Mouse (Mus musculus) ES-CJ7 (cell line): Measurements from ENCODE around the gene Zmynd8.

Experiments used
- DNase-seq: peaks from one replicate; pipeline ENCODE4 v3.0.0; 2011; ENCODE audit warnings: low read depth, low spot score

Gene Zmynd8

DNA sequence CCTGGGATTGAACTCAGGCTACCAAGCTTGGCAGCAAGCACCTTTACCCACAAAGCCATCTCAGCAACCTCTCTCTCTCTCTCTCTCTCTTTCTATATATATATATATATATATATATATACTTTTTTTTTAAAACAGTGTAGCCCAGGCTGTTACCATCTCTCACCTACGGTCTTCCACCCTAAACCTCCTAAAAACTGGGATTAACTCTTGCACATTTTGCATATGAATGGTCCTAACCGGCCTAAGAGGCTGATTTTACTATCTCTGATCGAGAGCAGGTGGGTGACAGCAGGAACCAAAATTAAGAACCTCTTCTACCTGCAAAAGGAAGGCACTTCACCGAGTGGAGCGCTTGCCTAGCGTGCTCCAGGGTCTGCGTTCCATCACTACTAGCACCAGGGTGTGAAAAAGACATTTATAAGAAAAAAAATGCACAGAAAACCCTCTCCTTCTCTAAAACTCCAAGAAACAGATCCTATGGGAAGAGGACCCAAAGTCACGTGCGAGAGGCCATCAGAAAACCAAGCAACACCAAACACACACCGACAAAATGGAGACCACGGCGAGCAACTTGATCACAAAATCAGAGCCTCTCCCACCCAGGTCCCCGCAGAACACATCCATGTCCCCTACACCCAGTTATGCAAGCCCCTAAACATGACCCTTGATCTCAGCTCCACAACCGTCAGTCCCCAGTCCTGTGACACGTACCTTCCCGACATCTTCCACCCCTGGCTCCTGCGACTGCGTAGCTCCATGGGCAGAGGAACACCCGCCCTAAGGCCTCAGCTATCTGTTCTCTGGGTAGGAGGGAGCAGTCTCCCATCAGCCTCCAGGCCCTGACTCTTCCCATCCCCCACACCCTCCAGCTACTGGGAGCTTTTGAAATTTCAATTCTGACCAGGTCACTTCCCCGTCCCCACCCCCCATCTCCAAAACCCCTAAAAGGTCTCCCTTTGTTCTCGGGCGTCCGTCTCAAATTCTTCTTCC is at the start of gene Zmynd8:
Gene Zmynd8 (minus strand): TSS at position 815 of the 993 bp plus-strand sequence.
- peak; percentile 94 for DNase-seq

DNA sequence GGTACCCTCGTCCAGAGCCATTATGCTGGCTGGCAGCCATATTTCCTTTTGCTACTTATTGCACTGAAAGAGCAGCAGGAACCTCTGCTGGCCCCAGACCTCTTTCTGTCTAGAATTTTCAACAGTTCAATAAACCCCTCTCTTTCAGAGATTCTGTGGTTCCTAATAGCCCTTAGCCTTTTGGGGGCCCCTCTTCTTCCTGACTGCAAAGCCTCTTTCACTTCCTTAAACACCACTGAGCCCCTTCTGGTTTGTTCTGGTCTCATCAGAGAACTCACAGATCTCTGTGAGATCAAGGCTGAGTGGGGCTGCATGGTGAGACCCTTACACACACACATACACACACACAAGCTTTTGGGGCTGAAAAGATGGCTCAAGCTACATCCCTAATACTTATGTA is 49.2 kb upstream of the Zmynd8 start:
- no peak for DNase-seq

DNA sequence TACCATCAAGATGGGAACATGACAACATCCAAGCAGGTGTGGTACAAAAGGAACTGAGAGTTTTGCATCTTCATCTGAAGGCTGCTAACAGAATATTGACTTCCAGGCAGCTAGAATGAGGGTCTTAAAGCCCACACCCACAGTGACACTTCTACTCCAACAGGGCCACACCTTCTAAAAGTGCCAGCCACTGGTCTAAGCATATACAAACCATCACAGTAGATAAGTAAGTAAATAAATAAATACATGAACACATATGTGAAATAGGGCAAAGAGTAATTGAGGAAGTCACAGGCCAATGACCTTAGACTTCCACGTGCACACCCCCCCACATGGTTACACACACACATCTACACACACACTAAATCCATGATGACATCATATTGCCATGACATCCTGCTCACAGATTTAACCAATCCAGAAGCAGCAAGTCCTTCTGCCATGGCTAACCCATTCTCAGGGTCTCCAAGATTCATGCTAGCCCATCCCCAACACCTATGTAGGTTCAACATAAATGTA is 47.3 kb upstream of the Zmynd8 start:
- DNase-seq, result no peak

DNA sequence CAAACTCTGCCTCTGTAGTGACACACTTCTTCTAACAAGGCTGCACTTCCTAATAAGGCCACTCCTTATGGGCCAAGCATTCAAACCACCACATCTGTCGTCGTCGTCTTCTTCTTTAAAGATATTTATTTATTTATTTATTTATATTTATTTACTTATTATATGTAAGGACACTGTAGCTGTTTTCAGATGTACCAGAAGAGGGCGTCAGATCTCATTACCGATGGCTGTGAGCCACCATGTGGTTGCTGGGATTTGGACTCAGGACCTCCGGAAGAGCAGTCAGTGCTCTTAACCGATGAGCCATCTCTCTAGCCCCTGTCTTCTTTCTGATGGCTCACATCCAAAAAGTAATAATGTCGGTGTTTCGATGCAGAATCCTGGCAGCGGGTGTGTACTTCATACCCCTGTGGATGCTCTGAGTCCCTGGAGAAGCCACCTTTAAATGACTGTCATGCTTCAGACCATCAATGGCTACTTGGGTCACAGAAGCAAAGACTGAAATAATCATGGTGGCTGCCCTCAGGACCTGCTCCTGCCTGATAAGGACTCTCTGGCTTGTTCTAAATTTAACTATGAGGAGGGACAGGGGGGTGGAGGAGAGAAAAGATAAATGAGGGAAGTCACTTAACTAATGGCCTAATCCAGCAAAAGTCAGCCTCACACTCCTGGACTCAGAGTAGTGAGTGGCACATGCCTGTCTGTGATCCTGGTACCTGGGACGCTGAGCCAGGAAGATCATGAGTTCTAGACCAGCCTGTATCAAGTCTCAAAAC is 45.9 kb upstream of the Zmynd8 start:
- DNase-seq, result peak; percentile 48

DNA sequence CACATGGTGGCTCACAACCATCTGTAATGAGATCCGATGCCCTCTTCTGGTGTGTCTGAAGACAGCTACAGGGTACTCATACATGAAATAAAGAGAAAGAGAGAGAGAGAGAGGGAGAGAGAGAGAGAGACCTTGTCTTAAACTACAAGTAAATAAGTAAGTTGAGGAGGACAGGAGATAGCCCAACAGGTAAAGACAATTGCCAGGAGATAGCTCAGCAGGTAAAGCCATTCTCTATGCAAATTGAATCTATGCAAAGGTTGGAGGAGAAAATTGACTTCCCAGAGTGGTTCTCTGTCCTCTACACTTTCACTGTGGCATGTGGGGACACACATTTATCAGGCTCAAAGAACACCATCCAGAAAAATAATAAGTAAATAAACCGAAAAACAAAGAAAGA is 44.3 kb upstream of the Zmynd8 start:
- DNase-seq, result peak; percentile 74

DNA sequence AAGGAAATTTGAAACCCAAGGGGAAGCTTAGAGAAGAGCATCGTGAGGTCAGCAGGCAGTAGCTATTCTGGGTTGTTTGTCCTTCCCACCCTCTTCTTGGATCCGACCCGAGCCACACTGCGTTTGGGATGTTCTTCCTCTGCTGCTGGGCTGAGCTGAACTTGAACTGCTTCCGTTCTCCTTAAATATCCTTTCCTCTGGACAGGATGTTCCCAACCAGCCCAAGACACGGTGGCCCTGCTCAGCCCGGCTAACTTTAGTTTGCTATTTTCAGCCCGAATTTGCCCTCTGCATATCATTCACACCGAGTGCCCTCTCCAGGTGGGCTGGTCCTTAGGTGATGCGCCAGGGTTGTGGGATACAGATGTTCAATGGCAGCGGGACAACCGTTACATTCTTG is 37.3 kb upstream of the Zmynd8 start:
- no peak for DNase-seq

DNA sequence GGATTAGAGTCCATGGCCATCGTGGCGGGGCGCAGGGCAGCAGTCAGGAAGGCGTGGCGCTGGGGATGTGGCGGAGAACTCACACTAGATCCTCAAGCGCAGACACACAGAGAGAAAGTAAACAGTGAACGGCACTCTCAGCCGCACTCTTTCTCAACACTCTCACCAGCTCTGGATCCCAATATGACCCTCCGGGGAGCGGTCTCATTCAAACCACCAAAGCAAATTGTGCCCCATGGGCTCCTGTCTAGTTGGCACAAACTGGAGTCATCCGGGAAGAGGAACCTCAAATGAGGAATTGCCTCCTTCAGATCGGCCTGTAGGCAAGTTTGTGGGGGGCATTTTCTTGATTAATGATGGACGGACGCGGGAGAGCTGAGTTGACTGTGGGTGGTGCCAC is 28.9 kb upstream of the Zmynd8 start:
- DNase-seq, result no peak

DNA sequence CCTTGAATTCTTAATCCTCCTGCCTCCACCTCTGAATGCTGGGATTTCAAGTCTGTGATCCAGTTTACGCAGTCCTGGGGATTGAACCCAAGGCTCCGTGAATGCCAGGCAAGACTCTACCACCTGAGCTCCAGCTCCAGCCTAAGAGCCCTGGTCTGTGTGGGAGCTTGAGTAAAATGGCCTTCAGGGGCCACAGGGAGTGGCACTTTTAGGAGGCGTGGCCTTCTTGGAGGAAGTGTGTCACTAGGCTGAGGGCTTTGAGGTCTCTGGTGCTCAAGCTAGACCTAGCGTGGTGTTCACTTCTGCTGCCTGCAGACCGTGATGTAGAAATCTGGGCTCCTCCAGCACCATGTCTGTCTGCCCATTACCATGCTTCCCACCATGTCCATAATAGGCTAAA is 27.4 kb upstream of the Zmynd8 start:
- DNase-seq, result peak; percentile 39

DNA sequence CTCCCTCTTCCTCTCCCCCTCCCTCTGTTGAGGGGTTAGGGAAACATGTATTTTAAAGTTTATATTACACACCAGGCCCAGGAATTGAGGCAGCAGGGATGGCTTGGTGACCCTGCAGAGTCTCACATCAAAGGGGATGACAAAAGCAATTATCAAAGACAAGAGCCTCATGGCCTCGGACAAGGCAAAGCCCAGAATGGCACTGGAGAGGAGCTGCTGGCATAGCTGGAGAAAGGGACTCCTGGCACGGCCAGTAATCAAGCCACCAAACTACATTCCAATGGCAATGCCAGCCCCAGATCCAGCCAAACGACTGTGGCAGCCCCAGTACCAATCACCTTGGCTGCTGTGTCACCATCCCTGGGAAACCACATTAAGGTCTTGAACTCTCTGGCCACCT is 26.3 kb upstream of the Zmynd8 start:
- no peak for DNase-seq

DNA sequence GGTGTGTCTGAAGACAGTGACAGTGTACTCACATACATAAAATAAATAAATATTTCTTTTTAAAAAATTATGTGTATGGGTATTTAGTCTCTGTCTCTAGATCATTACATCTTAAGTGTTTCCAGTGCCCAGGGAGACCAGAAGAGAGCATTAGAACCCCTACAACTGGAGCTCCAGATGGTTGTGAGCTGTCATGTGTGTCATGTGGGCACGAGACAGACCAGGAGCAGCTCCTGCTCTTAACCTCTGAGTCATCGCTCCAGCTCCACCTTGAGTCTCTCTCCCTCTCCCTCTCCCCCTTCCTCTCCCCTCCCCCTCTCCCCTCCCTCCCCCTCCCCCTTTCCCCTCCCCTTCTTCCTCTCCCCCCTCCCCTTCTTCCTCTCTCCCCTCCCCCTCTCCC is 25.9 kb upstream of the Zmynd8 start:
- peak; percentile 47 for DNase-seq

DNA sequence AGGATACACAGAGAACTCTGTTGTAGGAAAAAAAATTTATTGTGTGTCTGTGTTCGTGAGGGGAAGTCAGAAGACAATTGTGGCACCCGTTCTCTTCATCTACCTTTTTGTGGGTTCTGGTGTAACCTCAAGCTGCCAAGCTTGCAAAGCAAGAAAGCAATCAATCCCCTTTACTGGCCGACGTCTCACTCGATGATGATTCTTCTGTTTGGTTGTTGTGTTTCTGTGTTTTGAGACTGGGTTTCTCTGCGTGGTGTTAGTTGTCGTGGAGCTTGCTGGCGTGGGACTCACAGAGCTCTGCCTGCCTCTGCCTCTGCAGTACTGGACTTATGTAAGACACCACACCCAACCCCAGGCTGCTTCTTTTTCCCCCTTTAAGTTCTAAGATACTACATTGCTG is 24.9 kb upstream of the Zmynd8 start:
- DNase-seq, result no peak

DNA sequence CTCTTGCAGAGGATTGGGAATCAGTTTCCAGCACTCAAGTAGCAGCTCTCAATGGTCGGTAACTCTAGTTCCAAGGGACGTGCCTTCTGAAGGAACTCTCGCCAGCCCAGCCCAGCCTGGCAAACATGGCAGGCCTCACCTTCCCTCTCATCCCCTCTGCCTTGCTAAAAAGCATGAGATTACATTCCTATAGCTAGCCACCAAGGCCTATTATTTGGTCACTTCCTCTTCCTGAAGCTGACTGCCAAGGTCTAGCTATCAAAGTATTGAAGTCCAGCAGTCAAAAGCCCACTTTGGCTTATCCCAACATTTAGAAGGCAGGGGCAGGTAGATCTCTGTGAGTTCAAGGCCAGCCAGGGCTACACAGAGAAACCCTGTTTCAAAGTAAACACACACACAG is 24.2 kb upstream of the Zmynd8 start:
- no peak for DNase-seq

DNA sequence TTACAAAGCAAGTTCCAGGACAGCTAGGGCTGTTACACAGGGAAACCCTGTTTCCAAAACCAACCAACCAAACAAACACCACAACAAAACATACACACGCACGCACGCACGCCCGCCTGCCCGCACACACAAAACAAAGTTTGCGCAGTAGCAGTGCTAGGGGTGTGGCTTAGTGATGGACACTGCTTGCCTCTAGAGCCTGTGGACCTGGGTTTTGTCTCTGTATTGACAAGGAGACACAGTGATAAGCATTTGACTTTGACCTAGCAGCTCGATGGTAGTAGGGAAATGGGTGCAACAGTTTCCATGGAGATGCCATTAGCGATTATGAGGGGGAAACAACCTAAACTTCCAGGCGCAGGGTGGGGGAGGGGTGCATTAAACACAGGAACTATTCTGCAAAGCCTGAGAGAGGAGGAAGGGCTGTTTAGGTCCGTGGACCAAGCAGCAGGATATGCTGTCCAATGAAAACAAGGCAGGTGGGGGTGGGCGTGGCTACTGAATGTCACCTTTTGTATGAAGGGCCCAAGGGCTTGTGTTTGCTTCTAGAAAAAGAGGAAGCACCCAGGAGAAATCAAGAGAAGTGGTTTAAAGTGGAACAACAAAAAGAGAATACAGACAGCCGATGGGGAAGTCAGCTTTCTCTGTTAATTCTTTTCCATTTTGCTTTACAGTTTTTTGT is 23.4 kb upstream of the Zmynd8 start:
- peak; percentile 96 for DNase-seq

DNA sequence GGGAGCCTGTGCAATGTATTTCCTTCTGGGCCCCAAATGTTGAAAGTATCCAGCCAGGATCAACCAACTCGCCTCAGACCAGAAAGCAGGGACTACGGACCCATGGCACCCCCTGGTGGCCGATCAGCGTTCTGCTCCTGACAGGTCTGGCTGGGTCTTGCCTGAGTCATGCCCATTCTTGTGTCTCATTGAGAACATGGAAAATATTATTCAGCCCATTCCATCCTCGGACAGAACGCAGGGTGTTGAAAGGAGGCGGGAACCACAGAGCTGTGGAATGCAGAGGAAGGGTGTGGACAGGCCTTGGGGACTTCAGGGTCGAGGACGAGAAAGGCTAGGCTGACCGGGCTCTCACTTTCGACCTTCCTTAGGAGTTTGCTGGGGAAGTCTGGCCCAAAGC is 15.5 kb upstream of the Zmynd8 start:
- DNase-seq, result peak; percentile 89

DNA sequence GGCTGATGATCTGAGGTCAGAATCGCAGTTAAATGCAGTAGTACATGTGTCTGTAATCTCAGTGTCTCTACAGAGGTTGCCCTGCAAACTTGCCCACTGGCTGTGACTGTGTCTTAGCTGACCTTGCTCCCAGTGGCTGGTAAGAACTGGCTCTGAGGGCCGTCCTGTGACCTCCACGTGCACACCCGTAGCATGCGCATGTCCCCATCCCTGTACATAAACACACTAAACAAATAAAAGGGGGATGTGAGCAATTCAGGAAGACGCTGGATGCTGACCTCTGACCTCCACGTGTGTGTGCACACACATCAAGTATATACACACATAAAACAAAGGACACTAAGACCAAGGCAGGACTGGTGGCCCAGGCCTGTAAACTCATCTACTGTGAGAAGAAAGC is 14.3 kb upstream of the Zmynd8 start:
- DNase-seq, result peak; percentile 45

DNA sequence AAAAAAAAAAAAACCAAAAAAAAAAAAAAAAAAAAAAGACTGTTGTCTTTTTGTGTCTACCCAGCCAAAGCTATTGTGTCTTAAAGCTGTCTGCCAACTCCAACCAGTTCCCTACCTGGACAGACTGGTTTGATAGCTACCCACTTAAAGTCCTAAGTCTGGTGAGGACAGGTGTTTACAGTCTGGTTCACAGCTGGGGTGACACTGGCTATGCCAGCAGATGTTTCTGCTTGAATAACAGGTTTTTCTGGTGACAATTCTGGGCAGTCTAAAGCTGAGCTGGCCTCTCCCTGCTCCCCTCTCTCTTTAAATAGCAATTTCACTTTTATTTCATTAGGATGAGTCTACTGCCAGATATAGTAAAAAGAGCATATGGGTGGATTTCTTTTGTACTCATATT is 10.9 kb upstream of the Zmynd8 start:
- DNase-seq, result no peak

DNA sequence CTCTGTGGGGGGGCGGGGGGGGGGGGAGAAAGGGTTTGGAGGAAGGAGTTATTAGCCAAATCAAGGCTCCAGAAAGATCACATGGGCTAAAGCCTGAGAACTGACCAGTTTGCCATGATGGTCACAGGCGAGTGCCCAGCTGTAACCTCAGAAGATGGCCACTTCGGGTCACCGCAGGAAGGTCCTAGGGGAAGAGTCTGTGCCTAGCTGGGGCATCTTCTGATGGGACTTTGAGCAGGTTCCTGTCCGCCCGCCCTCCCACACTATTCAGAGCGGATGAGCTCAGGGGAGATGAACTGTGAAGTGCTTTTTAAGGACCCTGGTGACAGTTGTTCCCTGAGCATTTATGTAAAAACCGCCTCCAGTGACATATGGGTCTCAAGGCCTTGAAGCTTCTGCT is 8.4 kb upstream of the Zmynd8 start:
- DNase-seq, result no peak

DNA sequence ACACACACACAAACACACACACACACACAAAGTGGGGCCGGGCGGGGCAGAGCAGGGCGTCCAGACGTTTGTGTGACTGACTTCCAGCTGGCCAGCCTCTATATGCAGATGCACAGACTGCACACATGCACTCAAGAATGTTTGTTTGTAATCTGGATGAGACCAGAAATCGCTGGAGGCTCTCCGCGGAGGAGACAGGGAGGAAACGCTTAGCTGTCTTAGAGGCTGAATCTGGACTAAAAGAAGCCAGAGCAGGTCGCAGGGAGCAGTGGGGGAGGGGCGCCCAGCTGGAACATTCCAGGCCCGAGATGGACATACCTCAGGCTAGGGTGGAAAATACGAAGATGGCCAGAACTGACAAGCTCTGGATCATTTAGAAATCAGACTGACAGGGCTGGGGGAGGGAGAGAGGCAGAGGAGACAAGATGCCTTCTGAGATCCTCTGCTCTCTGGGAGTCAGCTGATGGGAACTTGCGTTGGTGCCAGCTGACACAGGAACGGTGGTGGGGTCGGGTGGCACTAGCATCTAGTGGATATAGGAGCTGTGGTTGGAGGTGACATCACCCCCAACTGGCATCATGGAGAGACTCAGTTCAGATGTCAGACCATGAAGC is 7.6 kb upstream of the Zmynd8 start:
- peak; percentile 76 for DNase-seq

DNA sequence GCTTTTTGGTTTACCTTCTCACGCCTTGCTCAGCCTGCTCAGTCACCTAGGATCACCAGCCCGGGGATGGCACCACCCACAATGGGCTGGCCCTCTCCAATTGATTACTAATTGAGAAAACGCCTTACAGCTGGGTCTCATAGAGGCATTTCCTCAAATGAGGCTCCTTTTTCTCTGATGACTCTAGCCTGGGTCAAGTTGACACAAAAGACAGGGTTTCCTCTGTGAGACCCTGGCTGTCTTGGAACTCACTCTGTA is 2.2 kb upstream of the Zmynd8 start:
- DNase-seq, result no peak

DNA sequence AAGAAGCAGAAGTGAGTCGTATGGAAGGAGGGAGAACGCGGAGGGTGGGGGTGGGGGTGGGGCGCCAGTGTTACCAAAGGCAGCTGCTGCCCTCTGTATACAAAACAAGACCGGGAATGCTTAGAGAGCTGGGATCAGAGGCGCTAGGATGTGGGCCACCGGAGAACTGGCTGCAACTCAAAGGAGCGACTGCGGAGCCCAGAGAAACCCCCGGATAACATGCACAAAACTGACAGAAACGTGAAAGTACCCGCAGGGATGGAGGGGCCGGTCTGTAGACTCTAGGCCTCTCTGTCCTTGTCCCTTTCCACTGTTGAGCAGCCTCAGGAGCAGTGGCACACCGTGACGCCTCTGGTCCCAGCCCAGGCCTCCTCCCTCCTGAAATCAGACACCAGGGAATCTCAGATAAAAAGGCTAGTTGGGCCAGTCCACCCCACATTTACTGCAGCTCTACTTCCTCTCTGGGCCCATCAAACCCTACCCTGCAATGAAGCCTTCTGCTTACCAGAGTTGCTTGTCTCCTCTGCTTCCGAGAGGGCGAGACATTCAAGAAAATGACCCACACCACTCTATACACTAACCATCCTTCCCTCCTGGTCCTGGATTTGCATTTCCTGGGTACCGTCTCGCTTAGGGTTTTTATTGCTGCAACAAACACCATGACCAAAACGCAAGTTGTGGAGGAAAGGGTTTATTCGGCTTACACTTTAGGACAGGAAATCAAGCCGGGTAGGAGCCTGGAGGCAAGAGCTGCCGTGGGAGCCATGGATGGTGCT is 1.7 kb upstream of the Zmynd8 start:
- peak; percentile 73 for DNase-seq

DNA sequence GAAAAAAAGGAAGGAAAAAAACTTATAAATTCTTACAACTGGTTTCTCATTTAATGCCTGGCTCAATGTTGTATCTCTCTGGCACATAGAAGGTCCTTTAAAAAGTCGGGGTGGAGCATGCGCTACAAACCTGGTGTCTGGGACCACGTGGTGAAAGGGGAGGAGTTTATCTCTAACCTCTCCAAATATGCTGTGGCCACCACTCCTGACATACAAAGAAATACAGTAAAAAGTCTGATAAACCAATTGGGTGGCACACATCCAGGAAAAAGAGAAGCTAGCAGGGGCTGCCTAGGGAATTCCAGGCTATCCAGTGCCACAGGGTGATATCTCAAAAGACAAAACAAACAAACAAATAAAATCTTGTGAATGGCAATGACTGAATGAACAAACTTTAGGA is 1.1 kb upstream of the Zmynd8 start:
- DNase-seq, result peak; percentile 65
